Mouse (Mus musculus) 3T3-L1 (cell line): ENCODE measurements around the gene Vapa.

Experiments
- DNase-seq: peaks from one replicate; pipeline ENCODE4 v3.0.0-alpha.2; 2015; ENCODE audit warnings: low read depth, low spot score

Gene Vapa

DNA sequence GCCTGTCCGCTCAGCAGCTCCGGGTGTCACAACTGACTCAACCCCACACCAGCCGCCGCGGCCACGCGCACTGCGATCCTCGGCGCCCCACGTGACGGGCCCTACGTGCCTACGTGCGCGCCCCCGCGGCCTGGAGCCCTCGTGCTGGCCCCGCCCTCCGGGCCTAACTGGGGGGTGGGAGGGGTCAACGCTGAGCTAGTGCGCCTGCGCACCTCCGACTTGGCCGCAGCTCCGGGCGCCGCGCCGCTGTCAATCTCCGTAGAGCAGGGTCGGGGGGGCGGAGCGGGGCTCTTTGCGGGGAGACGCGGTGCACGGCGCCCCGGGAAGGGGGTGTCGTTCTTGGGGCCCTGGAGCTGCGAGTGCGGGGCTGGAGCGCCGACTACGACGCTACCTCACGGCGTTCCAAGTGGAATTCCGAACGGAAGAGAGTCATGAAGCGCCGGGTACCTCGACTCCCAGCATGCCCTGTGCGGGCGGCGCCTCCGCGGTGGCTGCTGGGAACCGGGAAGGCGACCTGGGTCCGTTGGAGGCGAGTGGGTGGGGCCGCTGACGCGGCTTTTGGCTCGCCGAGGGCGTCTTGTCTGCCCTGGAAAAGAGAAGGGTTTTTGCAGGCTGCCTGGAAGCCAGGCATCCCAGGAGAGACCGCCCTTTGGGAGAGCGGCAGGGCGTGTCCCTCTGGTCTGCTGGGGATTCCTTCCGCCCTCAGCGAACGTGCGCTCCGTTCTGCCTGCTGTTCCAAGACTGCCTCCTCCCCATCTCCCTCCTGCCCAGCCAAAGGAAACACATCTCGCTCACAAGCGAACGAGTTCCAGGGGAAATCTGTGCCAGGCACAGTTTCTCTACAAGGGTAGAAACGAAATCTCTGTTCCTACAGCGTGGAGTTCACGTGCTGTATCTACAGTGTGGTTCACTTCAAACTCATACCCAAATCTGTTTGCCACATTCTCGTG is at the start of gene Vapa:
Gene Vapa (minus strand): TSS at position 93 of the 950 bp plus-strand sequence.
- DNase-seq: peak; percentile 98

DNA sequence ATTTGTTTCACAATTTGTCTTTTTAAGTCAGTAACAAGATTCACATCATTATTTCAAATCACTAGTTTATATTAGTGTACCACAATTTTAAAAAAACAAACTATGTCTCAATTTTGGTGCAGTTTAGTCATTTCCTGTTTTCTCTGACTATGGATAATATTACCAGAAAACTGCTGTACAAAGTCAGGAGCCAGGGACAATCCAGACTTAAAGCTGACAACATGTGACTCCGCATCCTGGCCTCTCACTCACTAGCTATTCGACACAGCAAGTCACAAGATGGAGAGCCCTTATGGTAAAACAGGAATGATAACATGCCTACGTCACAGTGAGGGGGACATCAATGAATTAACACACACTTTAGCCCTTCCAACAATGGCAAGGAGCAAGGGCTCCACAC is 49.3 kb upstream of the Vapa start:
- peak; percentile 56 for DNase-seq

DNA sequence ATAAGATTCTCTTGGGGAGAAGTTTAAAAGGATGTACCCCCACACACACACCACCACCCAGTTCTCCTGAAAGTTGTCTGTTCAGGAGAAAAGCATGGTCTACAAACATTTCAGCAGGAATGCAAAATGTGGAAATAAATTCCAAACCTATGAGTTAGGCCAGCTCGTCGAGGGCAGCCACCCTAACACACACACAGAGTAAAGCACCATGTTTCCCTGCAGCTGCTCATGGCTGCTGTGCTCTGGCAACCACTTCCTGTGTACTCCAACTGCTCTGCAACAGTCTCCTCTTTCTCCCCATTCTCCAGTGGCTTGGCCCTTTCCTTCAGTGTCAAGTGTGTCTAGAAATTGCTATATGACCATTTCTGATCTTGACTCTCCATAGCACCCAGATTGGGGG is 45.1 kb upstream of the Vapa start:
- peak; percentile 64 for DNase-seq

DNA sequence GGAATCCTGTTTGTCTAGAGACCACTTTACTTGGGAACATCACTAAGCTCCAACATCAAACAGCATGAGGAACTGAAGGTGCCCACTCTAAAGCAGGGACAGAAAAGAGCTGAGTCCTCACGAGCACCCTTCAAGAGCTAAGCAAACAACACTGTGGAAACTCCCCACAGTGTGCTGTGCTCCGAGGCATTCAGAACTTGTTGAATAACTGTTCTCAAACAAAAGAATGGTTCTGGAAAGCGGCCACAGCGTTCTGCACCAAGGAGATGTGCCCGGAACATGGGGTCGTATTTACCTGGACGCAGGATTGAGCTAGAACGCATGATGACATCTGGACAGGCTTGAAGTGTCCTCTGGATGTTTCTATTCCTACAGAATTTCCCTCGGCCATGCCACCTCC is 44.6 kb upstream of the Vapa start:
- no peak for DNase-seq

DNA sequence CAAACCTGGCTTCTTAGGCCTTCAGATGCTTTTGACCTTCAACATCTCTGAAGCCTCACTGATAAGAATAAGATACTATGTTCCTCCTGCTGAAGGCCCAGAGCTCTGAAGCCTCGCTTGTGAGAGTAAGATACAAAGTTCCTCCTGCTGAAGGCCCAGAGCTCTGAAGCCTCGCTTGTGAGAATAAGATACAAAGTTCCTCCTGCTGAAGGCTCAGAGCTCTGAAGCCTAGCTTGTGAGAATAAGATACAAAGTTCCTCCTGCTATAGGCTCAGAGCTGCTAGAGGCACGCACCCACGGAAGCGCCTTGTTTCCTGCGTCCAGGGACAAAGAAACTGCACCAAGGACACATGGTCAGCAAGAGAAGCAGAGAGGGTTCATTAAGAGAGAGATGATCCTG is 43.4 kb upstream of the Vapa start:
- DNase-seq: no peak

DNA sequence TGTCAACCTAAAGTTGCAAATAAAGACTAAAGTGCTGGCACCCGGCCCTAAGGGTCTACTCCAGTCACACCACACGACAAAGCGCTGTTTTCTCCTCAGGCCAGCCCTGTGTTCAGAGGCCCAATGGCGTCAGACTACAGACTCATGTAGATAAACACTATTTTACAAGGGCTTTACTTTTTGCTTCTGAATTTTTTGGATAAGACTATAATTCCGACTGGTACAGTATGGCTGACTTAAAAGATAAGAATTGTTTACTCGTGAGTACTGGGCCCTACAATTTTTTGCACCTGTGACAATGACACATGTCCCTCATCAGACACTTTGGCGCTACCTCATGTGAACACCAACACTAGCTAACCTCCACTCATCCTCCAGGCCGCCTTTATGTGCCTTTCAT is 42.7 kb upstream of the Vapa start:
- no peak for DNase-seq

DNA sequence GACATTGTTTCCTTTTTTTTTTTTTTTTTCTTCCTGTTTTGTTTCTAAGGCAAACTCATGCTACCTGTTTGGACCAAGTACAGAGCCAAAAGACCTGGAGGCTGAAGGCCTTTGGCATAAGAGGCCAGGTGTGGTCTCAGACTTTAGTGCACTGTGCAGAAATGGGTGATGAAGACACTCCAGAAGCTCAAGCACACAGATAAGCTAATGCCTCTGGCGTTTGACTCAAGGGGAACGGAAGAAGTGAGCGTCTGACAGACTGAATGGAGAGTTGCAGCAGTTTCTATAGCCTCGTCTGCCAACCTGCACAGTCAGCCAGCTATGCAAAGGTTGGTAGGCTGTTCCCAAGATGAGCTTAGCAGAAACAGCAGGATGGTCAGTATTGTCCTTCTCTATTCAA is 42.3 kb upstream of the Vapa start:
- DNase-seq: no peak

DNA sequence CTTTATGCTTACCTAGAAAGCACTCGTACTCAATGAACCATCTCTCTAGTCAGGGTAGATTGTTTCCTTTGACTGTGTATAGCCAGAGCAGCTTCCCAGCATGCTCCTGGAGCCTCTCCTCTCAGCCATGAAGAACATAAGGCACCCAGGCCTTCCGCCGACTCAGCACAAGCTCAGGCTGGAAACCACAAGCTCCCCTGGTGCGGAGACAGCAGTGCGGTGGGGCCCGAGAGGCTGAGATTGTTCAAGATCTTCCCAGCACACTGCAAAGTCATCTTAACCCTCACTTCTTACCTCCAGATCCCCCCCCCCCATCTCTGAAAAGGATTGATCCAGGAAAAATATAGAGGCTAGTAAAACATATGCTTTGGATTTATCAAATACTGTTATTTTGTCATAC is 37.2 kb upstream of the Vapa start:
- DNase-seq: no peak

DNA sequence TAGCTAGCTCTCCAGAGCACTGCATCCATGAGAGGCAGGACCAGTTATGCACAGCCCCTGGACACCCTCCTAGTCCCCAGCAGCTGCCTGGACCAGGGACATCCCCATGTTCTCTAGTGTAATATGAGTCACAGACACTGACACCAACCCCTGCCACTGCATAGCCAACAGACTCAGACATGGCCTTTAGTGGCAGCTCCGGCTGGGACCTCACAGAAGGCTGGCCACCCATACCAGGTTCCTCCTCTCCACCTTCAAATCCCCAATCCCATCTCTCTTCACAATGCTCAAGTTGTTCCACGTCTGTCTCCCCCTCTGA is 35.8 kb upstream of the Vapa start:
- no peak for DNase-seq

DNA sequence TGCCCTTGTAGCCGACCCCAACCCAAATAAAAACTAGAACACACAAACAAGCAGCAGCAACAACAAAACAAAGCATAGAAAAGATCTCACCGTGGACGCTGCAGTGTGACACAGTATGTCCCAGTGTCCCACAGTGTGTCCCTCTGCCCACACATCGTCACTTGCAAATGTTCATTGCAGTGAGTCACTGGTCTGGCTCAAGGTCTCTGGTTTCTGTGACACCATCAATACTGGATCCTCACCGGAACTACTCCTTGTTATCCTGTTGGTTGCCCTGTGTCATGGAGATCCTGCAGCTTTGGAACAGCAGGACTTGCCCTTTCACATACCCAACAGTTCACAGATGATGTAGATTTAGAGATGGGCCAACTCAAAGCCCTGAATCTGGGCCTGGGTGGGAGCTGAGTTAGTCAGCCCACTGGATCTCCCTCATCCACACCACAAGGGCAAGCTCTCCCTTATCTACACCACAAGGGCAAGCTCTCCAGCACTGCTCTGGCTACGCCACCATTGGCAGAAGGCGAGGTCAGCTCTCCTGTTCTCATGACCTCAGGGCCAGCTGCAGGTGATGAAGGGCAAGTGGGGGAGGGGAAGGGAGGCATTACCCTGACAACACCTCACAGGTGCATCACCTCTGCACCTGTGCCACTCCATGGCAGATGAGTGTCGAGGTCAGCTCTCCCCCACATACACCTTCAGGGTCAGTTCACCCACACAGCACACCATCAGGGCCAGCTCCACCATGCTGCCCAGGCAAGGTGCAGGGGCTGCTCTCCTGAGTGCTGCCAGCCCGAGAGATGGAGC is 35.2 kb upstream of the Vapa start:
- no peak for DNase-seq

DNA sequence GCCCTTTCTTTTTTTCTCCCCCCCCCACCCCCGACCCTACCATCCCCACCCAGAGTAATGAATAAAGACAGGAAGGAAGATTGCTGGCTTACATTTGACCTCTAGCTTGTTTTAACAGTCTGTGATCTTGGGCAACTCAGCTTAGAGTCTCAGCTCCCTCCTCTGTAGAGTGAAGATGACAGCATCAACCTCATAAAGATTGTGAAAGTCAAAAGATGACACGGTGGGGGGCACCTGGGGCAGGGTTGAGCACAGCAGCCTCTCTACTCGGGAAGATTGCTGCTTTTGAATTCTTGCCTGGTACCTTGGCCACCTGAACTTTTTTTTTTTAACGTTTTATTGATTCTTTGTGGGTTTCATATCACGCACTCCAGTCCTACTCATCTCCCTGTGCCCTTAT is 34.6 kb upstream of the Vapa start:
- DNase-seq: no peak

DNA sequence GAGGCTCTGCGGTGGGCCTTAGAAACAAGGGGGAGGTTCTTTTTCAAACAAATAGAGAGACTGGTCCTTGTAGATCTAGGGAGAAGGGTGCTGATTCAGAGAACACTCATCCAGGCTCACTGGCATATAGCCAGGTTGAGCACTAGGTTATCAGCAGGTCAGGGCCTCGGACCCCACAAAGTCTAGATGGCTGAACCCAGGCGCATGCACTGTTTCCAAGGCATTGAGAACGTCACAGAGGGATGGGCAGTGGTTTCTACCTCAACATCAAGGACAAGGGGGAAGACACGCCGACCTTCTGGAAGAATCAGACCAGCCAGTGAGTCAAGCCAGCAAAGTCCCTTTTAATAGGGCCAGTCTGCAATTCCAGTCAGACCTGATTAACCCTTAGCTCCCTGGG is 33.9 kb upstream of the Vapa start:
- DNase-seq: no peak

DNA sequence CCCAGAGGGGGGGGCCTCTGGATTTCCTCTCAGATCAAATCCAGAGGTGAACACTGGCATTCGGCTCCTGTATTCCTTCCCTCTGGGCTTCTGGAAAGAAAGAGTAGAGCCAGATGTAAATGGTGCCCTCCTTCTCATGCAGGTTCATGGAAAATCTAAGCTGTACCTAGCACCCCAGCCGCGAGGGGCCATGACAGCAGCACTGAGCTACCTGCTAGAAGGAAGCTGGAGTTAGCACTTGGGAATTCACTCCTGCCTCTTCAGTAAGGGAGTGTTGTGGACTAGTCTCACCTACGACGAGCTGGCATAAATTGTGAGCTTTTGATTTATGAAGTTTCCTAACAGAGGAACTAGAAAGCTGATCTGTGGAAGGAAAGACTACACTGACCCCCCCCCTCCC is 30.2 kb upstream of the Vapa start:
- DNase-seq: no peak

DNA sequence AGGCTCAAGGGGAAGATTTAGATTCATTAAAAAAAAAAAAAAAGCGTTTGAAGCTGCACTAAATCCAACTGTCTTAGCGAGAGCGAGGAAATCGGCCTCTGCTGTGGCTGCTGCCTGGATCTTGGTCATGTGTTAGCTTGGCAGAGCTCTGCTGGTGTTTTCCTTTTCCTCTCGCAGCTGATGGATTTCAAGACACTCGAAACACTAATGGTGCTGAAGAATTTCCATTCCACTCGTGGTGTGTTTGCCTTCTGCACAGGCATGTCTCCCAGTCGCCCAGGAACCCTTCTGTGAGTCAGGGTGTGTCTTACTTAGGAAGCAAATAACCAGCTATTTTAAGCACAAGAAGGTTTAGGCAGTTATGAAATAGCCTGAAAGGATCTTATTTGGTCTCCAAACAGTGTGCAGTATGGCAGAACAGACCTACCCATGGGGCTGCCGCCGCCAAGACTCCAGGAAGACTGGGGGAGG is 29.7 kb upstream of the Vapa start:
- peak; percentile 21 for DNase-seq

DNA sequence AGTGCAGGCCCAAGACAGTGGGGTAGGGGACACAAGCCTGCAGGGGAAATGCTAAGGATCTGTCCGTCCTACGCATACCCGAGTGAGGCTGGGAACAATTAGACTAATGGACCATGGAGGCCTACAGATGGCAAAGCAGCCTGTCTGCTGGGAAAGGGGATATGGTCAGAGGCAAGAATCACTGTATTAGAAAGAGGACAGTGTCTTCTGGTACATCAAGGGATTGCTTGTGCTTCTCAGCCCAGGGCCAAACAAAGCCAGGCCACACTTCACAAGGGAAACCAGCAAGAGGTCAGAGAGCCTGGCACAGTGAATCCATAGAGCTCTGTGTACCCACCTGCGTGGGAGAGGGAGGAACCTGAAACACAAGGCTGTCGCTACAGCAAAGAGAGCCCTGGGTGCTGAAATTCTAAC is 29.2 kb upstream of the Vapa start:
- DNase-seq: no peak

DNA sequence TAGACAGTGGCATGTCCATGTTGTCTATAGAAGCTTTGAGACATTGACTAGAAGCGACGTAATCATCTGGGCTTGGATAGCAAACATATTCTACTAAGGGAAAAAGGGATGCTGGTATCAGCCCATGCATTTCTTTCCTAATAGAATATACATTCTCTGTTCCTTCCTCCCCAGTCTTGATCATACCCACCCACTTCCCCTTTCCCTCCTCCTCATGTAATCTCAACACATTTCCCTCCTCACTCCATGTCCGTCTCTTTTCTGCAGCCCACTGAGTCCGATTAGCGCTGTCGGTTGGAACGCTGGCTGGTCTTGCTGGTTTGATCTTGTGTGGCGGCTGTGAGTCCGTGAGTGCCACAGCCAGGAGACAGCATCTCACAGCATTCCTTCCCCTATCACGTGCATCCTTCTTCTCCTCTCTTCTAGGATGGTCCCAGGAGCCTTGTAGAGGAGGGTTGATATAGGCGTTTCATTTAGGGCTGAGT is 28.4 kb upstream of the Vapa start, which contains the start of gene Txndc2:
Gene Txndc2 (minus strand): TSS at position 435 of the 485 bp plus-strand sequence.
- no peak for DNase-seq

DNA sequence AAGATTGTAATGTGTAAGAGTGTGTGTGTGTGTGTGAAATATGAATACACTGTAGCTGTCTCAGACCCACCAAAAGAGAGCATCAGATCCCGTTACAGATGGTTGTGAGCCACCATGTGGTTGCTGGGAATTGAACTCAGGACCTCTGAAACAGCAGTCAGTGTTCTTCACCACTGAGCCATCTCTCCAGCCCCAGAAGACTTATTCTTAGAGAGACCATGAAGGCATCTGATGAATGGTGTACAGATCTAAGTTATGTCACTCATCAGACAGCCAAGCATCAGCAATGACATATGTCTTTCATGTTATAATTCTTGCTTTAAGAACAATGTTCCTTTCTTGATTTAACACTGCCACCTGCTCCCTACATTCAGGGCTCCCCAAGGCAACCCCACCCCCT is 25.8 kb upstream of the Vapa start:
- no peak for DNase-seq

DNA sequence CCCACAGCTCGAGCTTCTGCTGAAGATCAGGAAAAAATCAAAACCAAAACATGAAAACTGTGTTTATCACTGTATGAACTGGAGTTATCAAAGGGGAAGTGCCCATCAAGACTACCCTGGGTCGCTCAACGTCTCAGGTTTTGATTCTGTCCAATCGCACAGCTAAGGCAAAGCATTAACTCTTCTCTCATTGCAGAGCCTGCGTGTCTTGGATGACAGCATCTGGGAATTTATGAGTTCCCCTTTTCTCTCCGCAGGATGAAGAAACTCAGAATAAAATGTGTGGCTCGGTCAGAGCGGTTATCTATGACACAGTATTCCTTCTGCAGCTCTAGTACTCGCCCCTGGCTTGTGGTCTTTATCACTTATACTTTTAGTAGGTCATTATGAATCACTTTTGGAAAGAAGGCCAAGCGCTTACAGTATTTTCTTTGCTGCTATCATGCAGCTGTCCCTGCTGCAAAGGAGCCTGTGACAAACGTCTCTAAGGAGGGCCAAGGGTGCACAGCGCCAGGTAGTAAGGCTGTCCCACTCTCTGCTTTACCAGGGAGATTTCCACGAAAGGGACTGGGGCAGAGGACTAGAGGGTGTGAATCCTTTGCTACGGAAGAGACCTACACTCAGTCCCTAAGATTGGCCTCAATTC is 22.5 kb upstream of the Vapa start:
- no peak for DNase-seq

DNA sequence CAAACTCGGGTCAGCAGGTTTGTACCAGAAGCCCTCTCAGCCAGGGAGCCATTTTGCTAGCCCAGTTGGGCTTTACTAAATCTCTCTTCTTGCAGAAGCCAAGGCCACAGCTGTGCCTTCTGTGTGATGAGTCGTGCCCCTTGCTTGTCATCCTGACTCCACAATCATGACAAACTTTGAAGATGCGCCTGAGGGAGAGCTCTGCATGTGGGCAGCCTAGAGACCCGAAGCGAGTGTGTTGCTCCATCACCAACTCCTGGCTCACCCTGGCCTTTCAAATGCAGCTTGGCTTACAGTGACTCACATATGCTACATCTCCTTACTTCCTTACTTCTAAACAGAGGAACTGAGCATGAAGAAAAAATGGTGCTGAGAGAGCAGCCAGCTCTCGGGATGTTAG is 16.6 kb upstream of the Vapa start:
- peak; percentile 84 for DNase-seq

DNA sequence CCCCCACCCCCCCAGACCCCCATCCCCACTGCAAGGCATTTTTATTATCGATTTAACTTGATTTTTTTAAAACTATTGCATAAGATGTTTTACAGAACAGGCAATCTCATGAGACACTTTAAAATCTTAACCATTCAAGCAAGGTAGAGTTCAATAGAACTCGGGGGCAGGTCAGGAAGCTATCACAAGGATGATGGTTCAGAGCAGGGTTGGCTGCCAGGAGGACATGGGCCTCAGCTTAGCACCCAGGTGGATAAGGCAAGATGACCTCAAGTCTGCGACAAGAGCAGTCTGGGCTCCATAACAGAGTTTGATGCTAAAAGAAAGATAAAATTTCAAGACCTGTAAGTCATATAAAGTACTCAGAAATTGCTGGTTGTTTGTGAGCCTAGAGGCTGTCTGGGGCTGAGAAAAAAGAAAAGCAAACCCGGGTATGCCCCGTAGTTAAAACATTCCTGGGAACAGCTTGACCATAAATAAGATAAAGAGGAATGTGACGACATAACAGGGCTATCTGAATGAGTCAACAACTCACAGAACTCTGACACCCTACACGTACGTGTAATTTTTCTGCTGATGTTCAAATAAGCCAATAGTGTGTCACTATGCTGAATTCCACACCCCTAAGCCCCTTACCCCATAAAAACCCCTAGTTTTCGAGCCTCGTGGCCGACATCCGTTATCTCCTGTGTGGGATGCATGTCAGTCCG is 15.6 kb upstream of the Vapa start:
- peak; percentile 76 for DNase-seq

DNA sequence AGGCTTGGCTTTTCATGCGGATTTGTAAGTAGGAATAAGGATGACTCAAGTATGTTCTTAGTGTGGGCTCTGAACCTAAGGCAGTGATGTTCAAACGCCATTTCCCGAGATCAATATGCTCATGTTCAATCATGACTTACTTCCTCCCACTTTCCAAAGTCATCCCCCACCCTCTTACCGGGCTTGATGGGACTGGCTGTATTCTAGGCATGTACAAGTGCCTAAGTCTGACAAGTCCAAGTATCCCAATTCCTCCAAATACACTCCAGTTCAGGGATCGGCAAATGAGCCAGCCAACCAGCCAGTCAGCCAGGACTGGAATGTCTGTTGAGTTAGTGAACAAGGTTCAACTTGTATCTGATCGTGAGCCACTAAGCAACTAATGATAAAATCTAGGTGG is 12.9 kb upstream of the Vapa start:
- DNase-seq: no peak
